Mouse (Mus musculus): ENCODE results near the gene C1d. TPM values are rescaled to one million over a fixed set of nuclear protein-coding genes. Genes with fewer than 3 reads are reported as not detected.

The C1d gene
- total RNA-seq (2021): 10 to 100 TPM; 32.1 to 34.3 TPM
- polyA plus RNA-seq (2012; rRNA removed): 22.7 and 25.6 TPM in 2 replicates
- long read RNA-seq, transcript C1d-201 (5 exons, 2,981 nt): major isoform, 36 of 39 reads
- long read RNA-seq, partial matches to known transcripts: 1 of 39 reads
- long read RNA-seq, other reads (novel, unspliced or antisense): 1 of 39 reads

DNA sequence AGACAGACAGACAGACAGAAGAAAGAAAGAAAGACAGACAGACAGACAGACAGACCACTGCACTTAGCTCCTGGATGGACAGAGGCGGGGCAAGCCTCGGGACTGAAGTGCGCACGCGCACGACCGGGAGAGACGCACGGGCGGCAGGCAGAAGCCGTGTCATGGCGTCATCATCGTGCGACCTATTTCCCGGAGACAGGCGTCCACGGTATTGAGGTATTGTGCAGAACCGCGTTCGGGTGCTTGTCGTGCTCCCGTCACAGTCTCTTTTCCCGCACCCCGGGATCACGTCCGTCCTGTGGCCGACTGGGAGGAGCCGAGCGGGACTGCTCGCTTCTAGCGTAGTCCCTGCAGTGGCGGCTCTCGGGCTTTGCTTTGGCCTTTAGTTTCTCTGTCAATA is at the start of gene C1d:
Gene C1d, plus strand, starts transcription at position 137 of the 400 bp plus-strand sequence.
- DNase-seq: peak; percentile 93 to 94
- Histone ChIP-seq H3K27ac (peak within 1 kb of the TSS; percentile 96), H3K4me1 (ENCODE audit: control insufficient read depth, insufficient read depth, low read length) (peaks cover 1% of the 10 kb centered on the region), H3K4me3 (peak within 1 kb of the TSS; percentile 97), H3K9ac (ENCODE audit: low read depth, low read length) (peak within 1 kb of the TSS; percentile 62), H3K27me3 (ENCODE audit: control insufficient read depth, insufficient read depth, low read length) (no peaks in the 10 kb centered on the region), H3K79me2 (replicated peaks; ENCODE audit: control insufficient read depth, insufficient read depth, low read length) (peaks cover 2% of the 10 kb centered on the region; the same call in 1 of the 2 replicates), H3K36me3 (ENCODE audit: control insufficient read depth, insufficient read depth, low read length) (no peaks in the 10 kb centered on the region)
- TF ChIP-seq POLR2A (IDR thresholded peaks at IDR 0.05; ENCODE audit: insufficient read depth, low read depth, low read length): peak; percentile 86
- TF ChIP-seq CTCF (IDR thresholded peaks at IDR 0.05): no peak
- intact Hi-C loops (cut with DNase I): loop anchor here (5.0 kb wide), 2 partner anchors 45 to 95 kb away; partner anchors contain the start of gene Pno1
- WGBS: 0% methylated on average over 33 of the region's 33 CpGs

DNA sequence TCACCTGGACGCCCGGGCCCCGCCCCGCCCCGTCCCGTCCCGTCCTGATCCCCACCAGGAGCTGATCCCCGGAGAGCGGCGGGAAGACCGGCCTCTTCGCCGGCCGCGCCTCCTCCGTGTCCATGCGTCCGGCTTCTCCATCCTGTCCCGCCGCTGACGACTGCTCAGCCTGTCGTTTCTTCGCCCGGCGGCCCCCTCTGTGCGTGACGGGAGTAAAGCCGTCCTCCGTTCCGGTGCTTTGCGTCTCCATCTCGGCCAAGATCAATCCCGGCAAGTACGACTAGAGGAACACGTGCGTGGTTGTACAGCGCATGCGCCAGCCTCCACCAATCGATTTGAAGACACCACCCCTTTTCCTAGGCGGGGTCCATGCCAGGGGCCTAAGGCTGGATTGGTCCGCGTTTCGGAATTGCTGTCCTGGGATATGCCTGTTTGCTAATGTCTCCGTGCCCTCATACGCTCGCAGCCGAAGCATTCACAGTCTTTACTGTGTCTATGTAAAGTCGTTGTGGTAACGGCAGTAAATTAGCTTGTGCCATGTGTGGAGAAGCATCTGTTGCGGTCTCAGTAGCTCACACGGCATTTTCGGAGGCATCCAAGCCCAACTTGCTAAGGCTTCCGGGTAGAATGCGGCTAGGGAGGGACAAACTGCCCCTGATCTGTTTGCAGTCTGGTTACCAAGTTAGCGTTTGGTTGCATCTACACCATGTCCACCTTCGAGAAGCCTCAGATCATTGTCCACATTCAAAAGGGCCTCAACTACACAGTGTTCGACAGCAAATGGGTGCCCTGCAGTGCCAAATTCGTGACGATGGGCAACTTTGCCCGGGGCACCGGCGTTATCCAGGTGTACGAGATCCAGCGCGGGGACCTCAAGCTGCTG is 45.9 kb upstream of the C1d start, which contains the start of gene Pno1:
Gene Pno1, minus strand, starts transcription at position 311 of the 883 bp plus-strand sequence.
- peak; percentile 95 to 96 for DNase-seq
- peak within 1 kb of the TSS; percentile 94 for H3K4me3 ChIP-seq
- no peaks in the 10 kb centered on the region for H3K27me3 ChIP-seq (ENCODE audit: control insufficient read depth, insufficient read depth, low read length)
- H3K27ac ChIP-seq: peak within 1 kb of the TSS; percentile 100
- TF ChIP-seq EP300 (IDR thresholded peaks at IDR 0.05; ENCODE audit: insufficient read depth, low read depth, low read length) (peak; percentile 64; the same call in 1 of the 2 replicates), CTCF (IDR thresholded peaks at IDR 0.05) (no peak), POLR2A (IDR thresholded peaks at IDR 0.05; ENCODE audit: insufficient read depth, low read depth, low read length) (peak; percentile 63)
- peak within 1 kb of the TSS; percentile 82 for H3K9ac ChIP-seq (ENCODE audit: low read depth, low read length)
- WGBS: under 1% methylated on average over 65 of the region's 65 CpGs
- H3K79me2 ChIP-seq (replicated peaks; ENCODE audit: control insufficient read depth, insufficient read depth, low read length): 0 out of 2 replicates have a peak, but pooled peaks cover under 1% of the 10 kb centered on the region
- intact Hi-C loops (cut with DNase I): loop anchor here (1.0 to 5.0 kb wide), 3 partner anchors 46 to 259 kb away; partner anchors contain the start of genes C1d and Fbxo48
- no peaks in the 10 kb centered on the region; the same call in 1 of the 2 replicates for H3K36me3 ChIP-seq (ENCODE audit: control insufficient read depth, insufficient read depth, low read length)
- peaks cover 1% of the 10 kb centered on the region; the same call in 1 of the 2 replicates for H3K4me1 ChIP-seq (ENCODE audit: control insufficient read depth, insufficient read depth, low read length)

GRCm38 (mm10) chr11:17212141-17212495 is 45.3 kb upstream of the C1d start:
- no peak for DNase-seq
- Histone ChIP-seq H3K9ac (ENCODE audit: low read depth, low read length) (peak overlapping the region; percentile 66), H3K27ac (peak overlapping the region; percentile 100), H3K27me3 (ENCODE audit: control insufficient read depth, insufficient read depth, low read length) (no peaks in the 10 kb centered on the region), H3K4me1 (ENCODE audit: control insufficient read depth, insufficient read depth, low read length) (peaks cover 1% of the 10 kb centered on the region; the same call in 1 of the 2 replicates), H3K79me2 (replicated peaks; ENCODE audit: control insufficient read depth, insufficient read depth, low read length) (no peaks in the 10 kb centered on the region), H3K36me3 (ENCODE audit: control insufficient read depth, insufficient read depth, low read length) (no peaks in the 10 kb centered on the region; the same call in 1 of the 2 replicates), H3K4me3 (peak overlapping the region; percentile 94)
- WGBS: under 1% methylated on average over 10 of the region's 10 CpGs
- TF ChIP-seq POLR2A (IDR thresholded peaks at IDR 0.05; ENCODE audit: insufficient read depth, low read depth, low read length): no peak
- TF ChIP-seq EP300 (IDR thresholded peaks at IDR 0.05; ENCODE audit: insufficient read depth, low read depth, low read length): no peak
- TF ChIP-seq CTCF (IDR thresholded peaks at IDR 0.05): no peak
- intact Hi-C loops (cut with DNase I): loop anchor here (5.0 kb wide), 2 partner anchors 45 to 260 kb away; partner anchors contain the start of genes C1d and Fbxo48

DNA sequence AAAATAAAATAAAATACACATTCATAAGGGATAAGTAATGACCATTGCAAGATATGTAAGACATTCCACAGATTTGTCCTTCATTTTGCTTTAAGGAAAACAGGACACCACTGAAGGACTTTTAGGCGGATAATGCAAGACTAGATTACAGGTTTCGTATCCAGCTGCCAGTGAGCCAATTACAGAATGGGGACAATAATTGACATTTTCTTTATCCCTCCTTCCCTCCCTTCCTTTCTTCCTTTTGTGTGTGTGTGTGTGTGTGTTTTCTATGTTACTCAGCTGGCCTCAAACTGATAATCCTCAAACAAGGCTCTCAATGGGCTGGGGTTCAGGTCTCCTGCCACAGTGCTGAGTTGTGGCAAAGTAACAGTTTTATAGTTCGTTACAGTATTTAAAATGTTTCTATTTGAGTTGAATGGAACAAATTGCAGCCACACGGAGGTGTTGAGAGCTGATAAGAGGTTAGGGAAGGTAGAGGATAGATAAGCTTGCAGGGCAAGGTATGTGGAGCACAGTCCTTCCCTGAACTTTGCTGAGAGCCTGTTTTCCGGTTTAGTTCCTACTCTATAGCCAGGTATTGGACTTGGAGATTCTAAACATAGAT is 44.4 kb upstream of the C1d start:
- Histone ChIP-seq H3K4me1 (ENCODE audit: control insufficient read depth, insufficient read depth, low read length) (peaks cover 1% of the 10 kb centered on the region; the same call in 1 of the 2 replicates), H3K4me3 (peak overlapping the region; percentile 94; the same call in 1 of the 2 replicates), H3K9ac (ENCODE audit: low read depth, low read length) (no peak overlapping the region), H3K36me3 (ENCODE audit: control insufficient read depth, insufficient read depth, low read length) (no peaks in the 10 kb centered on the region; the same call in 1 of the 2 replicates), H3K27me3 (ENCODE audit: control insufficient read depth, insufficient read depth, low read length) (no peaks in the 10 kb centered on the region), H3K79me2 (replicated peaks; ENCODE audit: control insufficient read depth, insufficient read depth, low read length) (no peaks in the 10 kb centered on the region), H3K27ac (no peak overlapping the region)
- TF ChIP-seq CTCF (IDR thresholded peaks at IDR 0.05) (no peak), POLR2A (IDR thresholded peaks at IDR 0.05; ENCODE audit: insufficient read depth, low read depth, low read length) (no peak), EP300 (IDR thresholded peaks at IDR 0.05; ENCODE audit: insufficient read depth, low read depth, low read length) (no peak)
- DNase-seq: no peak
- intact Hi-C loops (cut with DNase I): loop anchor here (5.0 kb wide), 2 partner anchors 44 to 261 kb away; partner anchors contain the start of genes C1d and Fbxo48
- WGBS: 35% methylated on average over 5 of the region's 5 CpGs

DNA sequence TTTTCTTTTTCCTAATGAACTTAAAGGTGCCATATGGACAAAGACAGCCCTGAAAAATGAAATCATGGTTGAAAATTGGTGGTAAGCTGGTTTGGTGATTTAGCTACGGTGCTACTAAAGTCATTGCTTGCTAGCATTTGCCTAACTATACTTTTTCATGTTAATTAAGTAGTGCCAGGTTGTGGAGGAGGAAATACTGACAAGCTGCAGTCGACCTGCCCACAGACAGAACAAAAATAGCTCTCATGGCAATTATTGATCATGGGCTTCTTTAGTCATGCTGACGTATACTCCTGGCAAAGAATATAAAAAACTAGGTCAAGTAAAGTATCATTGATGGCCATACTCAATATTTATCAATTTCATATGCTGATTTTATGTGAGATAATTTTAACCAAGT is 41.9 kb upstream of the C1d start:
- Histone ChIP-seq H3K79me2 (replicated peaks; ENCODE audit: control insufficient read depth, insufficient read depth, low read length) (no peaks in the 10 kb centered on the region), H3K4me1 (ENCODE audit: control insufficient read depth, insufficient read depth, low read length) (peaks cover 1% of the 10 kb centered on the region; the same call in 1 of the 2 replicates), H3K27me3 (ENCODE audit: control insufficient read depth, insufficient read depth, low read length) (no peaks in the 10 kb centered on the region), H3K36me3 (ENCODE audit: control insufficient read depth, insufficient read depth, low read length) (no peaks in the 10 kb centered on the region; the same call in 1 of the 2 replicates), H3K9ac (ENCODE audit: low read depth, low read length) (no peak overlapping the region), H3K27ac (no peak overlapping the region), H3K4me3 (no peak overlapping the region)
- WGBS: 77% methylated on average over 3 of the region's 3 CpGs
- no peak for DNase-seq
- TF ChIP-seq POLR2A (IDR thresholded peaks at IDR 0.05; ENCODE audit: insufficient read depth, low read depth, low read length) (no peak), EP300 (IDR thresholded peaks at IDR 0.05; ENCODE audit: insufficient read depth, low read depth, low read length) (no peak), CTCF (IDR thresholded peaks at IDR 0.05) (no peak)
- intact Hi-C loops (cut with DNase I): no loop called here

All from heart, adult 2 months (tissue).